Mouse (Mus musculus): ENCODE results near the gene Onecut1.

DNA sequence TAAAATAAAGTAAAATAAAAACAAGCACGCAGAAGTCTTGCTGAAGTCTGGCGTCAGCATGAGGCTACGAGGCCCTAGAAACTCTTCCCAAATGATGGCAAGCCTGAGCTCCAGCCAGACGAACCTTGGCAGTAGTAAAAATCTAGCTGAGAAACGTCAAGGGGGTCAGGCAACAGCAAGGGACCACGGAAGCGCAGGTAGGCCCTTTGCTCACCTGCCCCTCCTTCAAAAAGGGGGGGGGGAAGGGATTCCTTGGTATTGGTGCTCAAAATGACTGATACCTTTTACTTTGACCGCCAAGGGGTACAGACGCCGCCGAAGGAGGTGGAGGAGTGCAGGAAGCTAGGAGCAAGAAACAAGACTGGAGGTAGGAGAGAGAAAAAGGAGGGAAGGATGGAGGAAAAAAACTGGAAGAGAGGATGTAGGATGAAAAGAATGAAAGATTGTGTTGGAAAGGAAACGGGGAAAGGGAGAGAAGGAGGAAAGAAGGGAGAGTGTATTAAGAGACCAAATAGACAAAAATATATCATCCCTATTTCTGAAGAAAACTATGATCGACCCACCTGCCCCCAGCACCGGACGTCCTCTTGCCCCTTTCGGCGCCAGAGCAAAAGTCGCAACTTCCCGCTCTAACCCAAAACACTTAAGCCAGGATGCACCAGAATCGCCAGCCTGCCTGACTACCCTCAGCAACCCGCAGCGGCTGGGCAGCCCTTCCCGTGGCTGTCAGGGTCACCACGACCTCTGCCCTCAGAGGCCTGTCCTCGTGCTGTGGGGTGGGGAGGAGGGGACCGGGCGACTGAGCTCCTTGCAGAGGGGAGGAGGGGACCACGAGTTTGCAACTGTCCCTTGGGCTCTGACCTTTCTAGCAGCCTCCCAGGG, 8.3 kb upstream of the Onecut1 start:
- TF ChIP-seq GATA1 (IDR thresholded peaks at IDR 0.05; ENCODE audit: low read length) (no peak), TAL1 (IDR thresholded peaks at IDR 0.05; ENCODE audit: low read length) (no peak)
